Mouse (Mus musculus): ENCODE measurements at regions not wholly inside any gene's neighbourhood (a gene's known extent, or its start where the extent isn't known, plus 50 kb on each side); places are given as distances from the start of the nearest gene placed in this dataset.

DNA sequence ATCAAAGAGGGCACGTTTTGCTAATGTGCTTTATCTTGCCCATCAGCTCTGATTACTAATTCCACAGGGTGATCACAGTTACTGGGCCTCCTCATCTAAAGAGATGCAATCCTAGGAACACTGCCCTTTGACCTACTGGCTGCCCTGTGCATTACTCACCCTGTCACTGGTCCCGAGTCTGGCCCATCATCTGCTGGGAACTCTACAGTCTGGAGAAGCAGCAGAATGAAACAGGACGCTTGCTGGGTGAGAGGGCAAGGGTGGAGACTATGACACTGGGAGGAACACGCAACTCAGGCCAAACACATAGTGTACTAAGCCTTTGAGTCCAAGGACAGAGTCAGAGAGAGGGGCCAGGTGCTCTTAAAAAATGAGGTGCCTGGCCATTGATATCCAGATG lies 263.8 kb downstream of the Ets1 start:
- intact Hi-C loops (cut with DNase I) = no loop called here

DNA sequence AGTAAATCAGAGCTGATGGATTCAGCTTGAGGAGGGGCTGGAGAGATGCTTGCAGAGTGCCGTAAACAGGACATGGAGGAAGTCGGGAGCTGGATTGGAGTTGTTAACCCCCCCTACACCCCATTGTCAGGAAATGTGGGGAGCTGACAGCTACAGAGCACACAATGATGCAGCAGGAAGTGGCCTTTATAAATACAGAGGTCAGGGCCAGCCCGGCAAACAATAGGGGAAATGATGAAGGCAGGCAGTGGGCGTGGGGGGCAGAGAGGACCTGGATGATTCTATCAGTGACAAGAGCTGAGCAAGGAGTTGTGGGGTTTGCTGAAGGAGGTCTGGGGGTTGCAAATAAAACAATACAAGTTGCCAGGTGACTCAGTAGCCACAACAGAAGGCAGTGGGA lies 265.3 kb downstream of the Ets1 start:
- intact Hi-C loops (cut with DNase I) = no loop called here
- DNase-seq (ENCODE audit: extremely low spot score in 1 of 2, low spot score in 2 of 2) = peak in 1 of 2 experiments; percentile 73

More for the DNA sequence above, 263.8 kb downstream of the Ets1 start:
- DNase-seq (ENCODE audit: extremely low spot score in 1 of 2, low spot score in 2 of 2) = no peak

DNA sequence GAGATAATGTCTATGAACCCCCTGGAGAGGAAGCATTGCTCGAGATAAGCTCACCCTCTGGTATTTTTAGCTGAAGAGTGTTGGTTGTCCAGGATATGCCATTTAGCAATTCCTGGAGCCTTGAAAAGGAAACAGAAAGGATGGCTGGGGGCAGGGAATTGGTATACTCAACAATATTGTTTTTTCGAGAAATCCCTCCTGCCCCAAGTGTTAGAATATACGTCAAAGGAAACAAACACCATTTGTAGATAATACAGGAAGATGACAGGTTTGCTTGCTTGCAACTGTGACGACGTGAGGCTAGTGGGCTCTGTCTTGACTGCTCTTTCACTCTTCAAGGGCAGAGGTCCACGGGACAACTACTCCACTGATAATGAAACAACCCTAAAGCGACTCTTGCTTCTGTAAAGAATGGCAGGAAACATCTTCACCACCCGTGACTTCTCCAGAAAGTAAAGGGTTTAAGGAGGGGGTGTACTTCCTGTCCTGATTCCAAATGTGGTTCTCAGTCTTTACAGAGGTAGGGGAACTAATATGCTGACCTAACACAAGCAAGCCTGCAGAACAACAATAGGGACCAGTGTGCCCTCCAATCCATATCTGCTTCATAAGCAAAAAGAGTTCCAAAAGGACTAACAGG lies 270.3 kb downstream of the Ets1 start:
- intact Hi-C loops (cut with DNase I) = no loop called here
- no peak for DNase-seq (ENCODE audit: extremely low spot score in 1 of 2, low spot score in 2 of 2)

DNA sequence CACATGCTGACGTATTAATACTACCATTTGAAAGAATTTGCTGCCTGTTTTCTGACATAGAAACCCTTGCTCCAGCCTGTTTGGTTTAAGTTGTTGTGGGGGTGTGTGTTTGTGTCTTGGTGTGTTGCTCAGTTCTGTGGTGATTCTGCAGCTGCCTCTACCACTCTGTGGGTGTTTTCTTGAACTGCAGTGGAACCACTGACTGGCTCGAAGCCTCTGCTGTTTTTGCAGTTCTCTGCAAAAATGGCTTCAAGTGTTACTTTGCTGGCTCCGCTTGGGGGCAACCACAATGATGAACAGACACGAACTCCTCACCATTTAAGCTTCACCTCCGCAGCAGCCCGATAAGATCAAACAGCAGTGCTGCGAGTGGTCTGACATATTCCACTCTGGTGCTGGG lies 274.6 kb downstream of the Ets1 start:
- DNase-seq (ENCODE audit: extremely low spot score in 1 of 2, low spot score in 2 of 2) = no peak
- intact Hi-C loops (cut with DNase I) = no loop called here

DNA sequence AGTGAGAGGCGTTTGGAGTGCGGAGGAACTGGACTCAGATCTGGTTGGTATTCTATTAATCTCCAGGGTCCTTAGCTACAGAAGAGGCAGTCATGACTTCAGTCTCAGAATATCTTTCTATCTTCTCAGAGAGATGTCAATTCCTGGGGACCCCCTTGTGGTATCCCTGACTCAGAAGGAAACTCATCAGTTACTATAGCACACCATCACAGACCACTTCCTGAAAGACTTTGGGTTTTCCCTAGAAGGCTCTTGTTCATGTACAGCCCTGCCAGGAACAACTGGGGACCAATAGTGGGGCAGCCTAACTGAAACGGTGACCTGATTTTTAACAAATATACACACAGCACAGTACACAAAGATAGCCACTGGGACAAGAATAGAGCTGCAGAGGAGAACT lies 279.6 kb downstream of the Ets1 start:
- DNase-seq (ENCODE audit: extremely low spot score in 1 of 2, low spot score in 2 of 2) = no peak
- intact Hi-C loops (cut with DNase I) = no loop called here

DNA sequence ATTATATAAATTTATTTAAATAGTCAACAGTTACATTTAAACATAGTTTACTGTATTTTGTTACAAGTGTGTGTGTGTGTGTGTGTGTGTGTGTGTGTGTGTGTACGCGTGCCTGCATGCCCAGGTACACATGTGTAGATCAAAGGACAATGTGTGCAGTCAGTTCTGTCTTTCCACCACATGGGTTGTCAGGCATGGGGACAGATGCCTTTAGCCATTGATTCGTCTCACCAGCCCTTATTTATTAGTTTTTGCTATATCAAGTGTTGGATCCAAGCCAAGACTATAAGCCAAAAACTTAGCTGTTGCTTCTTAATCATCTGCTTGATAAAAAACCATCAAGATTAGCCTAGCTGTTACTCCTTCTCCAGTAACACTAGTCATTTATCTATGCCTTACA lies 280.7 kb downstream of the Ets1 start:
- intact Hi-C loops (cut with DNase I) = no loop called here
- no peak for DNase-seq (ENCODE audit: extremely low spot score in 1 of 2, low spot score in 2 of 2)

DNA sequence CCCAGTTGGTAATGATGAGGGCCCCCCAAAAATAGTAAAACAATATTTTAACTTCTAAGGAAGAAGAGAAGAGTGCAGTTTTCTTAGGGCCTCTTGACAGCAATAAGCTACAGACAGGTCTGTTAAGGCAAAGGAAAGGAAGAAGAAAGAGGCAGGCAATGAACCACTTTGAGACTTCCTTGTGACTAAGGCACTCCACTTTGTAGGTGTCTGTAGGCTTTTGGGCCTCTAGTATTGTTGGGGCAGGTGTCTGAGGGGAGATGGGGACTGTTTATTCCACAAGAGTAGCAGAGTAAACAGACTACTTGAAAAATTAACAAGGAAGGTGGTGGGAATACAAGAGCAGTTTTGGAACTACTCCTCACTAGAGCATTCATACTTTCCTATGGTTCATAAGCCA lies 287.9 kb downstream of the Ets1 start:
- DNase-seq (ENCODE audit: extremely low spot score in 1 of 2, low spot score in 2 of 2) = no peak
- intact Hi-C loops (cut with DNase I) = no loop called here

DNA sequence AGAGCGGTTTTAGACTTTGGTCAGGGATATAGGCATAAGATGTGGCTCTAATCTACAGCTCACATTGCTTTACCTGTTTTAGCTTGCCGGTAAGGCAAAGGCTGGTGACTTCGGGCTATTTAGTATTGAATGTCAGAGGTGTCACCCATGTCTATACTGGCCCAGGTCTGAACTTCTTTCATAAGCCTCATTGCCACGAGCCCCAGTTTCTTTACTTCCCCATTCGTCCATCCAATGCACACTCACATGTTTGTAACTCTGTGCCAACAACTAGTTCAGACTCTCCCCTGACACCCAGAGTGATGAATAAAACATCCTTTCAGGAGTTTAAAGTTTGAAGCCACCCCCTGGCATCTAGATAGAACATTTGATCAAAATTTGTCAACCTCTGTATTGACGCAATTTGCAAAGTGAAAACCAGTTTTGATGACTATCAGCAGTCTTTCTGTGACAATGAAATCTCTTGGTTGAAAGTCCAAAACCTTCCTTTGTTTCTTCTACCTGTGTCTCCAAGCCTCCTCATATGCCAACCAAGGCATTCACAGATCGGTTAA lies 288.4 kb downstream of the Ets1 start:
- DNase-seq (ENCODE audit: extremely low spot score in 1 of 2, low spot score in 2 of 2) = no peak
- intact Hi-C loops (cut with DNase I) = no loop called here

DNA sequence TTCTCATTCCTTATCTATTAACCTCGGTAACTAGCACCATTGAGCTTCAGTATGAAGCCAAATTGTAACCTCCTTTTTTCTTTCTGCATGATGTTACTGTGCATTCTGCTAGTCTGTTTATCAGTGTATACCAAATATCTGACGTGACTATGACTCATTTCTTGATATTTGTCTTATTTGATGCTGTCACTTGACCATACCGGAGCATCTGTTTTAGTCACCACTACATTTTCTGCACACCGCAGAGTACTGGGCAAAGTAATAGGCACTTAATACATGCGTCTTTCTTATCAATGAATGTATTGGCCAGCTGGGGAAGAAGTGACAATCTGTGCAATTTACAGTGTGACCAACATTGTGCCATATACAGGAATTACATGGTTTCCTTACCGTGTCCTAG lies 289.0 kb downstream of the Ets1 start:
- intact Hi-C loops (cut with DNase I) = no loop called here
- DNase-seq (ENCODE audit: extremely low spot score in 1 of 2, low spot score in 2 of 2) = no peak

DNA sequence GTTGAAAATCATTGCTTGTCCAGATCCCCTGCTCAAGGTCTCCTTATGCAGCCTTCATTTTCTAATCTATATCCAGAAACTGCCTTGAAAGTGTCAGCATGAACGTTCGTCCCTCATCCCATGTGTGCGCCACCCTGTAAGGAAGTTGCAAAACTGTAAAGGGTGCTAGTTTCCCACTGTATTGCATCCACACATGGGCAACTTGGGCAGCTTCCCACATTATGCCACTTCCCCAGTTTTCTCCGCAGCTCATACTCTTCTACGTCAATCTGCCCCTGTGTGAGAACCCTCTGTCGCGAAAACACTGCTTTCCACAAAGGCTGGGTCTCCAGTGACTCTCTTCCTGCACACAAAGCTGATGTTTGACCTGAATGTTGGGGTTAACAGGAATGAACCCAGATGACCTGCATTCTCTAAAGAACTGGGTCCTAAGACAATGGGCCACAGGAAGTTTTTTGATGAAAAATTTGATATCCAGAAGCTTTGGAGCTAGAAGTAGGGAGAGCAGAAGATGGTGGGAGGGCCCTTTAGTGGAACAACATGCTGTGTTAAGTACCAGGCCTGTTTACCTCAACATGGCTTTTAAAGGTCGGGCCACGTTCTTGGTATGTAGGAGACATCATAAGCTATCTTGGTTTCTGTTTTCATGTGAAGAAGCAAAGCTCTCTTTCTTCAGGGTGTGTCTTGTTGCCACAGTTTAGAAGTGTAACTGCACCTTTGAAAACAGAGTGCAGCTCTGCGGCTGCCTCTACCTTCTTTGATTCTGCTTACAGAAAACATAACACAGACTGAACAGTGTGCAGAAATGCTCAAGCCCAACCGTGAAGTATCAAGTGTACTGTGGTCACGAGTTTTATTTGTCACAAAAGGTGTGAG lies 289.9 kb downstream of the Ets1 start:
- no peak for DNase-seq (ENCODE audit: extremely low spot score in 1 of 2, low spot score in 2 of 2)
- intact Hi-C loops (cut with DNase I) = no loop called here

DNA sequence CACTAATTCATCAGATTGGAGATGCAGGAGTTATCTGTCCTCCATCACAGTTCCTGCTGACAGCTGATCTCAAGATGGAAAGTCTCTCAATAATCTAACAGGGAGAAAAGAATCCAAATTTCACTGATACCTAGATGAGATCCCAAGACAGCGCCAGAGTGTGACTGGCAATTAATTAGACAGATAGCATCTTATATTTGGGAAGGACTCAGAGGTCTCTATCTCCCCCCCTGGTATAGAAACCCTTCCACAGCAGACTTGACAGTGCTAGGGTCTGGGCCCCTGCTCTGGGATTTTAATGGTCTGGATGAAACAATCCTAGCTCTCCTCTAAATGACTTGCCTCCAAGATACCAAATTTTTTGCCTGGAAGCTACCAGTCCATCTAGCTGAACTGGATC lies 291.6 kb downstream of the Ets1 start:
- no peak for DNase-seq (ENCODE audit: extremely low spot score in 1 of 2, low spot score in 2 of 2)
- intact Hi-C loops (cut with DNase I) = no loop called here

DNA sequence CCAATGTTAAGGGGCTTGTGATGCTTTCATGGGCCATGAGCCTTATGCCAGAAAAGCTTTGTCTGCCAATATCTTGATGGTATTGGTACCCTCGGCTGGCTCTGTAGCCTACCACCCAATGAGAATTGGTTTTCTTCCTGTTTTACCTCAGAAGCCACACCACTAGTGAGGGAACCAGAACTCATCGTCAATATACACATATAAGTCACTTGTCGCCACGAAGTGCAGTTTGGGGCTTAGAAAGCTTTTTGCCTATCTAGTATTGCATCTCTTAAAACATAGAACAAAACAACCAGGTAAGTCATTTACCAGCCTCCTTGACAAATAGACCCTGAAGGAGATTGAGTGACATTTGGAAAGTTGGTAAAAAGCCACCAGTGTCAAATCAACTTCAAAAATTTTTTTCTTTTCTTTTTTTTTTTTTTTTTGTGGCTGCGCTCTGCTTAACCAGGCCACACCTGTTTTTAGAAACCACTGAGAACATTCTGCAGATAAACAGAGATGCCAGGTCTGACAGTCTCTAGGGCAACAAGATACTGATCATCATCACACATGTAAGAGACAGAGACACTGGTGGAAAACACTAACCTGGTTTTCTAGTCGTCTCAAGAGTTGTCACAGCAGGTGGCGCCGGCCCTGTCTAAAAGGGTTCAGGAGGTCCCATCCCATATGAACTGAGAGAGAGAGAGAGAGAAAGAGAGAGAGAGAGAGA lies 292.4 kb downstream of the Ets1 start:
- DNase-seq (ENCODE audit: extremely low spot score in 1 of 2, low spot score in 2 of 2) = no peak
- intact Hi-C loops (cut with DNase I) = no loop called here

DNA sequence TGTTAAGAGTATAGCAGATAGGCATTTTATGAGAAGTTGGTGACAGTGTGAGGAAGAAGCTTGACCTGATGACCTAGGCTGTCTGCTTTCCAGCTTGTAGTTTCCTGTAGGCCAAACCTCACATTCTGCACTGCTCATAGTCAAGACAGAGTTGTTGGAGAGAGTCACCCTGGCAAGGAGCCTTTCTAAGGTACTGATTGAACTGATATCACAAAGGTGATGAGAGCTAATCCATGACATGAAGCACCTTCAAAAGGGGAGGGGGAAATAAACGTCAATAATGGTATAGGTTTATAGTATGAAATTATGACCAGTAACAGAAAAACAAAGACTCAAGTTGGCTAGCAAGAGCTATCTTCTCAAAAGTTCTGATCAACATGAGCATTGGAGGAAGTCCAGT lies 293.3 kb downstream of the Ets1 start:
- intact Hi-C loops (cut with DNase I) = no loop called here
- DNase-seq (ENCODE audit: extremely low spot score in 1 of 2, low spot score in 2 of 2) = no peak

DNA sequence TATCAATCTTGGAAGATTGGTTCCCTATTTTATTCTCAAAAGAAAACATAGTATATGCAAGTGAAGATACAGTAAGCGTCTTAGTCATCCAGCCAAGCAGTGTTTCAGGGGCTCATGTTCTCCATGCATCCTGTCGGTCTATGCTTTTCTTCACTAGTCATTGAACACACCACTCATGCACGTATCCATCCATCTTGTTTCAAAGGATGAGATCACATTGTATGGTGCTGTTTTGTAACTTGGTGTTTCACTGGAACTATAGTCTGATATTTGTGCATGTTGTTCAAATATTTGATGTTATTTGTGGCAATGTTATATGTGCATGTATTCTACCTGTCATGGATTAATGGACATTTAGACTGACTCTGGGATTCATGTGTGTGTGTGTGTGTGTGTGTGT lies 293.8 kb downstream of the Ets1 start:
- DNase-seq (ENCODE audit: extremely low spot score in 1 of 2, low spot score in 2 of 2) = no peak
- intact Hi-C loops (cut with DNase I) = no loop called here

DNA sequence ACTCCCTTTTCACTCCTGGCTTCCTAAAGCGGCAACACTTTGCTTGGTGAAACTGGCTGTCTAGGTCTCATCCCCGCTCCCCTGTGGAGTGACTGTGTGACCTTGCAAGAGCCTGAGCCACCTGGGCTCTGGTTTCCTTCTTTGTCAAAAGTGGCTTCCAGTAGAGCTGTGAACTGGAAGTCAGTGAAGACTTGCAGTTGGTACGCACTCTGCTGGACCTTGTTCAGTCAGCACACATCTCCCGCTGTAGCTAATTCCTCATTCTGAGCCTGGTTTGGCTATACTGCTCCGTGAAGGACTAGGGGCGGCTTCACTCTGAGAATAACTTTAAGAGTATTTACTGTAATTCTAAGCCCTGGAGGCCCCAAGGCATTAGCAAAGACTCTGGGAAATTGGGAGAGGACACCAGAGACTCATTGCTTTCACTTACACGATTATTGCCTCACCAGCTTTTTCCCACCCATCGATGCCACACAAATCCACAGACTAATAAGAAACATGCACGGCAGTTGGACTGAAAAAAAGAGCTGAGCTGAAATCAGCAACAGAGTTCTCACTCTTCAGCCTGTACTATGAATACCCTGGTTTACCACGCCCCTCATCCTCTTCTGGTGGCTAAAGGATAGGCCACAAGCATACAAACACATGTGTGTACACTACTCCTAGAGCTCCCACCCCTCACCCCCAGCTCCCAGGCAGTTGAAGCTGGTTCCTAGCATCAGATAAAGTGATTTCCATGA lies 295.4 kb downstream of the Ets1 start:
- intact Hi-C loops (cut with DNase I) = no loop called here
- no peak for DNase-seq (ENCODE audit: extremely low spot score in 1 of 2, low spot score in 2 of 2)

DNA sequence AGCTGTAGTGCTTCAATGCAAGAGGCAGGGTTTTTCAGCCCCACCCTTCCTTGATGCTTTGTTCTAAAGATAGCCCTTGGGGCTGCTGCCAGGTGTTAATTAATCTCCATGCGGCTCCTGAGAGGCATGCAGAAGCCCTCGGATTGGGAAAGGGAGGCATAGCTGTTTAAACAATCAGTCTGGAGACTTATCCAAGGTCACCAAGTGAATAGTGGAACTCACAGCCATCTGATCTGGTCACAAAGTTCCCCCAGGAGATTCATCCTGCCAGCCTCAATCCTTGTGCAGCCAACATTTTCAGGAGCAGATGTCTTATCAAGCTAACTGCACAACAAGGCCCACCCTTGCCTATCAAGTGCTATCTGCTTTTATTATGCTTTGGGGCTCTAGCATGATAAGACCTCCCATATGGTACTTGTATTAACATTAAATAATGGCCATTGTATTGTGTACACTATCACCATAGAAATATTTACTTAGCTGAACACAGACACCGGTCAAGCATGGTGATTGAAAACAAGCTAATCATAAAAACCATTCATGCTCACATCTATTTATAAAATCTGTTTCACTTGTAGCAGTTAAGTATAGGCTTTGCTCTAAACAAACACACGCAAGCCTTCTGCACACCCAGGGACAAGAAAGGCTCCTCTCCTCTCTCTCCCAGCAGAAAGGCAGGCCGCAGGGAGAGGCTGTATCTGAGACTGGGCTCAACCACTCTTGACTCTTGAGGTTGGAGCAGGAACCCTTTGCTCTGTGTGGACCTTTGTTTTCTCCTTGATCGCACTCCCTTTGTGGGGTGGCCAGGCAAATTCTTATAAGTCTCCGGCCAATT lies 297.4 kb downstream of the Ets1 start:
- no peak for DNase-seq (ENCODE audit: extremely low spot score in 1 of 2, low spot score in 2 of 2)
- intact Hi-C loops (cut with DNase I) = no loop called here

DNA sequence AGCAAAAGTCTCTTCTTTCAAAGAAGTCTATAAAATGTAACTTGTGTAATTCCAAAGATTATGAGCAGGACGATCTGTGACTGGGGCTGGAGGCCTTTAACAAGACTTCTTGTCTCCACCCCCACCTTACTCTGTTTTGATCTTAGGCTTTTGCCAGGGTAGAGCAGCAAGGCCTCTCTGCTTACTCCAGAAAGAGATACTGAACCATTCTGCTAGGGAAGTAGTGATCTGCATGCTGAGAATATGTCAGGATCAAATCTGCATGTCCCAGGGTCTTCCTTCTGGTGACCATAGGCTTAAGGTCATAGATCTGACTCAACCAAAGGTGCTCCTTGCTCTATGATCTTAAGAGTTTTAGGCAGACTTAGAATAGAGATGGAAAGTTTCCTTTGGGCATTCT lies 298.4 kb downstream of the Ets1 start:
- intact Hi-C loops (cut with DNase I) = no loop called here

DNA sequence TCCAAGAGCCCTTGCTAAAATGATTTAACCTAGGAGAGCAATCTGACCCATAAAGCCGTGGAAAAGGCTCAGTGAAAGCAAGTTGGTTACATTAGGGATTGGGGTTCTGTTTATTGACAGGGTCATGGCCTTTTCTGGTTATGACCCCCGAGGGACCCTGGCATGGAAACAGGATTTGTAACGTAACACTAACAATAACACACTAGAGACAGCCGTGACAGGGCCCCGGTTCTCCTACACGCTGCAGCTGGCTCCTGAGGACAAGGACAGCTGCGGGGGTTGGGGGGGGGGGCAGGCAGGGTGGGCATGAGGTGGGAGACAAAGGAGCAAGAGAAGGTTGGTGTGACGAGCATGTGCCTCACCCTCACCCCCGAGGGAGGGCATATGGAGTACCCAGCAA lies 300.4 kb downstream of the Ets1 start:
- intact Hi-C loops (cut with DNase I) = no loop called here
- no peak for DNase-seq (ENCODE audit: extremely low spot score in 1 of 2, low spot score in 2 of 2)

More for the DNA sequence above, 298.4 kb downstream of the Ets1 start:
- DNase-seq (ENCODE audit: extremely low spot score in 1 of 2, low spot score in 2 of 2) = no peak
